17 mouse cellular contexts compared by ENCODE assay signal in the genomic region with DNA sequence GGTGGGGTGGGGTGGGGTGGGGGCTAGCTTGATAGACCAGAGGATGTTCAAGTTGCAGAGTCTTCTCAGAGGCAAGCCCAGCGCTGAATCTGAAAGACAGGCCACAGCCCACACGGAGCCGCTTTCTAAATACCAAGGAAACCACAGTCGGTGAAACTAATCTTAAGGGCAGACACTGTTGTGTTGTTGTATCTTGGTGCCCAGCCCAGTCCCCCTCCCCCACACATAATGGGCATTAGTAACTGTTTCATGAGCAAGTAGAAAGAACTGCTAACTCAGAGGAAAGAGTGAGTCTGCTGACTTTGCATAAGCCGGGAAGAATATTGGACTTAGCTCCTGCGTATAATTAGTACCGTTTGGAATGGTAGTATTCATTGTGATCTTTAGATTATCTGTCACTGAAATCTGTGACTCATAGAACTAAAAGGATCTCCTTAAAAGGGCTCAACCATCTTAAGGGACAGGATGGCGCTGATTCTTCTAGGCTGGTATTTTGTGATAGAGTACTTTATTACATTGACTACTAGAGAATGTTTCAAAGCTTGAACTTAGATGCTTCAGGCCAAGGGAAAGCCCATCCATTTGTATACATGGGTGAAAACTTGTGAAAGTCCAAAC. TPM values are rescaled to one million over a fixed set of nuclear protein-coding genes. Genes with fewer than 3 reads are reported as not detected.
A peak's percentile ranks its signal among the peaks of the same experiment; 100 is the strongest.
DNase-seq lines count a peak whose midpoint lies in the region; ATAC-seq lines count a peak whose summit lies in the region.
"Had no signal": no experiment of that assay in that cellular context is flagged by ENCODE, and none has a peak within 500 bp of the region (broad histone marks: within the 10 kb centered on the region; RNA-seq: fewer than 3 reads in every experiment).

No protein-coding gene starts in this region.

- peaks cover 12% of the 10 kb centered on the region for H3K4me1 ChIP-seq in embryonic facial prominence, embryonic 13.5 days
- no peaks in the 10 kb centered on the region for H3K4me1 ChIP-seq in embryonic facial prominence, embryonic 10.5 days
- H3K4me1 ChIP-seq in forebrain, embryonic 15.5 days: no peaks in the 10 kb centered on the region
- H3K4me1 ChIP-seq: liver, embryonic 13.5 days had no signal

- no peak overlapping the region for H3K9ac ChIP-seq in embryonic facial prominence, embryonic 13.5 days
- H3K9ac ChIP-seq in forebrain, embryonic 15.5 days (replicated peaks): no peak overlapping the region
- H3K9ac ChIP-seq: liver, embryonic 13.5 days had no signal

- WGBS in embryonic facial prominence, embryonic 13.5 days: 52% methylated on average over 8 of the region's 8 CpGs
- 91% methylated on average over 8 of the region's 8 CpGs for WGBS in embryonic facial prominence, embryonic 10.5 days
- 77% methylated on average over 8 of the region's 8 CpGs for WGBS in forebrain, embryonic 15.5 days

- no peak for DNase-seq in embryonic facial prominence, embryonic 10.5 days (ENCODE audit: low spot score)
- DNase-seq in 416B (ENCODE audit: low read depth): peak; percentile 92
- peak; percentile 60 for DNase-seq in kidney, postnatal 14 days
- no peak for DNase-seq in left cerebral cortex, adult 11 months (ENCODE audit: low spot score)
- no peak for DNase-seq in right cerebral cortex, postnatal 14 days
- DNase-seq: cerebellum, postnatal 36 days; heart, adult 18-20 months; heart, postnatal 14 days; liver, embryonic 13.5 days; lung, postnatal 36 days; thymus, adult 2 months had no signal

- no peaks in the 10 kb centered on the region for H3K9me3 ChIP-seq in embryonic facial prominence, embryonic 13.5 days
- no peaks in the 10 kb centered on the region for H3K9me3 ChIP-seq in embryonic facial prominence, embryonic 10.5 days
- H3K9me3 ChIP-seq in forebrain, embryonic 15.5 days: no peaks in the 10 kb centered on the region
- H3K9me3 ChIP-seq: liver, embryonic 13.5 days had no signal

- 0 out of 2 replicates have a peak overlapping the region, but pooled peaks have one; percentile 48 for H3K27ac ChIP-seq in embryonic facial prominence, embryonic 13.5 days
- no peak overlapping the region for H3K27ac ChIP-seq in embryonic facial prominence, embryonic 10.5 days (replicated peaks)
- no peak overlapping the region for H3K27ac ChIP-seq in forebrain, embryonic 15.5 days (replicated peaks)
- H3K27ac ChIP-seq: liver, embryonic 13.5 days had no signal

- H3K36me3 ChIP-seq in embryonic facial prominence, embryonic 13.5 days: peaks cover 74% of the 10 kb centered on the region
- H3K36me3 ChIP-seq in embryonic facial prominence, embryonic 10.5 days (replicated peaks): peaks cover 97% of the 10 kb centered on the region
- peaks cover 74% of the 10 kb centered on the region for H3K36me3 ChIP-seq in forebrain, embryonic 15.5 days

- no peak overlapping the region for H3K4me2 ChIP-seq in embryonic facial prominence, embryonic 13.5 days
- H3K4me2 ChIP-seq in forebrain, embryonic 15.5 days (replicated peaks): no peak overlapping the region
- H3K4me2 ChIP-seq: liver, embryonic 13.5 days had no signal

- peak; percentile 52; the same call in 1 of the 2 replicates for ATAC-seq in embryonic facial prominence, embryonic 13.5 days (ENCODE audit: insufficient number of reproducible peaks, insufficient read depth, low FRiP score, low TSS enrichment, low read depth)
- ATAC-seq in common myeloid progenitor, adult 5-6 weeks (replicated peaks; ENCODE audit: low read depth, poor library complexity, severe bottlenecking): peak; percentile 53
- ATAC-seq in forebrain, embryonic 15.5 days (replicated peaks): no peak

- H3K4me3 ChIP-seq in embryonic facial prominence, embryonic 13.5 days: no peak overlapping the region
- H3K4me3 ChIP-seq in embryonic facial prominence, embryonic 10.5 days: no peak overlapping the region
- H3K4me3 ChIP-seq in forebrain, embryonic 15.5 days: no peak overlapping the region
- H3K4me3 ChIP-seq: erythroblast, embryonic 14.5 days; liver, embryonic 13.5 days had no signal

- H3K27me3 ChIP-seq in embryonic facial prominence, embryonic 13.5 days: no peaks in the 10 kb centered on the region
- H3K27me3 ChIP-seq in embryonic facial prominence, embryonic 10.5 days (replicated peaks; ENCODE audit: low read depth, poor library complexity, severe bottlenecking): no peaks in the 10 kb centered on the region
- no peaks in the 10 kb centered on the region for H3K27me3 ChIP-seq in forebrain, embryonic 15.5 days
- H3K27me3 ChIP-seq: liver, embryonic 13.5 days had no signal

RNA-seq across cellular contexts. Expression of a gene that starts 16.5 kb away (rescaled TPM):
- 108 and 109 TPM in 2 replicates for polyA plus RNA-seq in embryonic facial prominence, embryonic 13.5 days (2015; fragmentation: Nextera tagmentation; extraction: Ambion mirVana)
- polyA plus RNA-seq in embryonic facial prominence, embryonic 10.5 days (2016; fragmentation: Nextera tagmentation; extraction: Ambion mirVana): 106 TPM in 2 replicates
- 165 and 185 TPM in 2 replicates for total RNA-seq in common myeloid progenitor, adult 5-6 weeks (2017)
- polyA plus RNA-seq in forebrain, embryonic 15.5 days (2015; fragmentation: Nextera tagmentation; extraction: Ambion mirVana): 96.3 and 99.7 TPM in 2 replicates

RNA-seq across cellular contexts. Expression of a gene that starts 16.5 kb away (rescaled TPM):
- polyA plus RNA-seq in embryonic facial prominence, embryonic 13.5 days (2015; fragmentation: Nextera tagmentation; extraction: Ambion mirVana): 2.9 and 3.7 TPM in 2 replicates
- polyA plus RNA-seq in embryonic facial prominence, embryonic 10.5 days (2016; fragmentation: Nextera tagmentation; extraction: Ambion mirVana): 2.9 and 3.7 TPM in 2 replicates
- total RNA-seq in common myeloid progenitor, adult 5-6 weeks (2017): 3.7 and 5.9 TPM in 2 replicates
- 1.7 and 1.8 TPM in 2 replicates for polyA plus RNA-seq in forebrain, embryonic 15.5 days (2015; fragmentation: Nextera tagmentation; extraction: Ambion mirVana)

RNA-seq across cellular contexts. Expression of a gene that starts 24.0 kb away (rescaled TPM):
- polyA plus RNA-seq in embryonic facial prominence, embryonic 13.5 days (2015; fragmentation: Nextera tagmentation; extraction: Ambion mirVana): 0.78 and 1.1 TPM in 2 replicates
- polyA plus RNA-seq in embryonic facial prominence, embryonic 10.5 days (2016; fragmentation: Nextera tagmentation; extraction: Ambion mirVana): 2.0 and 2.2 TPM in 2 replicates
- 0.15 TPM in 1 of 2 replicates, not detected in the other for total RNA-seq in common myeloid progenitor, adult 5-6 weeks (2017)
- polyA plus RNA-seq in forebrain, embryonic 15.5 days (2015; fragmentation: Nextera tagmentation; extraction: Ambion mirVana): 19.8 and 22.2 TPM in 2 replicates
- total RNA-seq: neutrophil, adult 5-6 weeks had no signal

RNA-seq across cellular contexts. Expression of a gene that starts 50.5 kb away (rescaled TPM):
- 8.7 and 10.3 TPM in 2 replicates for polyA plus RNA-seq in embryonic facial prominence, embryonic 13.5 days (2015; fragmentation: Nextera tagmentation; extraction: Ambion mirVana)
- 9.3 and 9.8 TPM in 2 replicates for polyA plus RNA-seq in embryonic facial prominence, embryonic 10.5 days (2016; fragmentation: Nextera tagmentation; extraction: Ambion mirVana)
- total RNA-seq in common myeloid progenitor, adult 5-6 weeks (2017): not detected in 2 replicates
- polyA plus RNA-seq in forebrain, embryonic 15.5 days (2015; fragmentation: Nextera tagmentation; extraction: Ambion mirVana): 6.2 and 6.3 TPM in 2 replicates
- total RNA-seq: MEL; neutrophil, adult 5-6 weeks had no signal
- polyA plus RNA-seq: erythroblast, embryonic 14.5 days had no signal

Comparison
In these comparisons a context has a peak if more than half of its experiments do, and no peak if none do; other contexts are left out.
1. DNase-seq: peak in 416B (single experiment) and kidney, postnatal 14 days (single experiment); none in embryonic facial prominence, embryonic 10.5 days (single experiment), left cerebral cortex, adult 11 months (single experiment) and right cerebral cortex, postnatal 14 days (single experiment).